Mouse (Mus musculus): Measurements from ENCODE around the gene Chga. TPM values are rescaled to one million over a fixed set of nuclear protein-coding genes. Genes with fewer than 3 reads are reported as not detected.

The Chga gene
- polyA plus RNA-seq, 1 experiment from 2014 or later, result 23.5 TPM

- 71% methylated on average over 6 of the region's 6 CpGs for WGBS
- ATAC-seq (ENCODE audit: low FRiP score), result no peak
Measured at GRCm38 (mm10) chr12:102600345-102600744, 45.6 kb downstream of the Chga start.

GRCm38 (mm10) chr12:102601847-102602246, 47.1 kb downstream of the Chga start:
- 34% methylated on average over 8 of the region's 8 CpGs for WGBS
- DNase-seq (ENCODE audit: low spot score, missing footprints) (no peak), ATAC-seq (ENCODE audit: low FRiP score) (0 out of 2 replicates have a peak, but pooled peaks have one; percentile 18)
- no peak overlapping the region for H3K4me2 ChIP-seq
- no peaks in the 10 kb centered on the region for H3K9me3 ChIP-seq (ENCODE audit: control insufficient read depth, low read length)
- H3K27me3 ChIP-seq (ENCODE audit: control insufficient read depth, insufficient read depth, low read length), result no peaks in the 10 kb centered on the region
- no peaks in the 10 kb centered on the region for H3K36me3 ChIP-seq (ENCODE audit: control insufficient read depth, insufficient read depth, low read length)
- H3K9ac ChIP-seq (ENCODE audit: low read length), result no peak overlapping the region
- no peak overlapping the region for H3K4me3 ChIP-seq (ENCODE audit: low read depth, low read length)
- no peak overlapping the region for H3K27ac ChIP-seq (ENCODE audit: low read depth, low read length)
- H3K4me1 ChIP-seq (ENCODE audit: control insufficient read depth, insufficient read depth, low read length), result 0 out of 2 replicates have a peak, but pooled peaks cover 7% of the 10 kb centered on the region

More at GRCm38 (mm10) chr12:102600345-102600744, 45.6 kb downstream of the Chga start:
- H3K27ac ChIP-seq (ENCODE audit: low read depth, low read length), result no peak overlapping the region
- H3K9ac ChIP-seq (ENCODE audit: low read length), result no peak overlapping the region
- no peaks in the 10 kb centered on the region for H3K36me3 ChIP-seq (ENCODE audit: control insufficient read depth, insufficient read depth, low read length)
- H3K4me2 ChIP-seq, result no peak overlapping the region
- no peaks in the 10 kb centered on the region for H3K9me3 ChIP-seq (ENCODE audit: control insufficient read depth, low read length)
- 0 out of 2 replicates have a peak, but pooled peaks cover 7% of the 10 kb centered on the region for H3K4me1 ChIP-seq (ENCODE audit: control insufficient read depth, insufficient read depth, low read length)
- H3K27me3 ChIP-seq (ENCODE audit: control insufficient read depth, insufficient read depth, low read length), result no peaks in the 10 kb centered on the region
- DNase-seq (ENCODE audit: low spot score, missing footprints), result no peak
- no peak overlapping the region for H3K4me3 ChIP-seq (ENCODE audit: low read depth, low read length)

DNA sequence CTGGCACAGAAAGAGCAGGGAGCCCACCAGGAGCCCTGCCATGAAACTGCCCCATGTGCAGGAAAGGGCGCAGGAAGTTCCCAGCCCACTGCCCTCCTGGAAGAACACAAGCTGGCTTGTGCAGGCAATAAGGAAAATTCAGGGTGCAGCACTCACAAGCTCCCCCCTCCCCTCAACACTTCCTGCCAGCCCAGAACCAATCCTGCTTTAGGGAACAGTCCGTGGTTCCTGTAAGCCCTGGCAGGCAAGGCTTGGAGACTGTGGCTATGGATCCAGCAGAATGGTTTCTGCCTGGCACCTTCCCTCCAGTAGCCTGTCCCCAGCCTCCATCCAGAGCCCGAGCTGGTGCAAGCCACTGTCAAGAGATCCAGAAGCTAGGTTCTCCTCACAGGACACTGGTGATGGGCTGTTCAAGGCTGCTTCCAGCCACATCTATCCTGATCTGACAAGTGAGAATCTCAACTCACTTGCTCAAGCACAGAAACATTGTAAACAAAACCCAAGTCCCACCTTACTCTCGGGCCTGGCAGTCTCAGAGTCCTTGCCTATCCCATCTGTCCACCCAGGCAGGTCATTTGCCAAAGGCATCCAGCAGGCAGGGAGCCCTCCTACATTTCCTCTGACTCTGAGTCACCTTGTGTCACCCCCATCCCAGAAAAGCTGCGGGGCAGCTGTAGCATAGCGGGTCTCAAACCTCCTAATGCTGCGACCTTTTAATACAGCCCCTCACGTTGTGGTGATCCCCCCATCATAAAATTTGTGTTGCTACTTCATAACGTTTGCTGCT, 47.7 kb downstream of the Chga start:
- no peak overlapping the region for H3K9ac ChIP-seq (ENCODE audit: low read length)
- H3K27me3 ChIP-seq (ENCODE audit: control insufficient read depth, insufficient read depth, low read length), result no peaks in the 10 kb centered on the region
- no peak overlapping the region for H3K27ac ChIP-seq (ENCODE audit: low read depth, low read length)
- no peaks in the 10 kb centered on the region for H3K36me3 ChIP-seq (ENCODE audit: control insufficient read depth, insufficient read depth, low read length)
- no peak overlapping the region for H3K4me3 ChIP-seq (ENCODE audit: low read depth, low read length)
- no peak for DNase-seq (ENCODE audit: low spot score, missing footprints)
- H3K4me2 ChIP-seq, result no peak overlapping the region
- WGBS, result 79% methylated on average over 9 of the region's 9 CpGs
- H3K4me1 ChIP-seq (ENCODE audit: control insufficient read depth, insufficient read depth, low read length), result 0 out of 2 replicates have a peak, but pooled peaks cover 7% of the 10 kb centered on the region
- no peak for ATAC-seq (ENCODE audit: low FRiP score)
- H3K9me3 ChIP-seq (ENCODE audit: control insufficient read depth, low read length), result no peaks in the 10 kb centered on the region

DNA sequence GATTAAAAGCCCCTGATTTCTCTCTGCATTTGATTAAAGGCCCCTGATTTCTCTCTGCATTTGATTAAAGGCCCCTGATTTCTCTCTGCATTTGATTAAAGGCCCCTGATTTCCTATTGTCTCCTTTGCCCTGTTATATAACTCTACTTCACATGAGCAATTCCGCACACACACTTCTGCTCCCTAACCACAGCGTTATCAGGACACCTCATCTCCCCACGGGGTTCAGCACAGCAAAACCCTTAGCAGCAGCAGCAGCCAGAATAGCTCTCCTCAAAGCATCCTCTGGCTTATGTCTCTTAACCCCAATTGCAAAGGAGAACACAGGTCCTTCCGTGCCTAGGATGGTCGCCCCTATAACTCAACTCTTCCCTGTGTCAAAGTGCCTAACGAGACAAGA, 50.8 kb downstream of the Chga start:
- Histone ChIP-seq H3K9ac (ENCODE audit: low read length) (no peak overlapping the region), H3K27ac (ENCODE audit: low read depth, low read length) (no peak overlapping the region), H3K9me3 (ENCODE audit: control insufficient read depth, low read length) (no peaks in the 10 kb centered on the region), H3K4me2 (no peak overlapping the region), H3K4me1 (ENCODE audit: control insufficient read depth, insufficient read depth, low read length) (0 out of 2 replicates have a peak, but pooled peaks cover 7% of the 10 kb centered on the region), H3K4me3 (ENCODE audit: low read depth, low read length) (no peak overlapping the region), H3K36me3 (ENCODE audit: control insufficient read depth, insufficient read depth, low read length) (no peaks in the 10 kb centered on the region), H3K27me3 (ENCODE audit: control insufficient read depth, insufficient read depth, low read length) (no peaks in the 10 kb centered on the region)
- 92% methylated on average over 6 of the region's 6 CpGs for WGBS
- ATAC-seq (ENCODE audit: low FRiP score), result no peak
- DNase-seq (ENCODE audit: low spot score, missing footprints), result no peak

DNA sequence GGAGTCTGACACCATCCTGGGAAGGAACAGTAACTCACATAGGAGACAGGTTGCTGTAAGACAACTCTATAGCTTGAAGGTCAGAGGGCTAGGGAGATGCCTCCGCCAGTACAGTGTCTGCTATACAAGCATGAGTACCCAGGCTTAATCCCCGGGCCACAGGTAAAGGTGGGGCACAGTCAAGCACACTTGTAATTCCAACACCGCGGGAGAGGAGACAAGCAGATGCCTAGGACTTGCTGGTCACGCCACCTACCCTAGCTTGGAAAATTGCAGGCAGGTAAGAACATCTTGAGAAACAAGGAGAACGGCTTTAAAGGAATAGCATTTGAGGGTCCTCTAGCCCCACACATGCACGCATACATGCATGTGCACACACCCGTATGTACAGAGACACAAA, 52.3 kb downstream of the Chga start:
- DNase-seq (ENCODE audit: low spot score, missing footprints), result no peak
- no peaks in the 10 kb centered on the region for H3K9me3 ChIP-seq (ENCODE audit: control insufficient read depth, low read length)
- 94% methylated on average over 8 of the region's 8 CpGs for WGBS
- H3K4me1 ChIP-seq (ENCODE audit: control insufficient read depth, insufficient read depth, low read length), result no peaks in the 10 kb centered on the region
- no peak overlapping the region for H3K27ac ChIP-seq (ENCODE audit: low read depth, low read length)
- H3K4me2 ChIP-seq, result no peak overlapping the region
- no peaks in the 10 kb centered on the region for H3K27me3 ChIP-seq (ENCODE audit: control insufficient read depth, insufficient read depth, low read length)
- no peaks in the 10 kb centered on the region for H3K36me3 ChIP-seq (ENCODE audit: control insufficient read depth, insufficient read depth, low read length)
- no peak for ATAC-seq (ENCODE audit: low FRiP score)
- H3K4me3 ChIP-seq (ENCODE audit: low read depth, low read length), result no peak overlapping the region
- H3K9ac ChIP-seq (ENCODE audit: low read length), result no peak overlapping the region

GRCm38 (mm10) chr12:102607808-102608517, 53.2 kb downstream of the Chga start:
- H3K4me1 ChIP-seq (ENCODE audit: control insufficient read depth, insufficient read depth, low read length), result peaks cover 6% of the 10 kb centered on the region; the same call in 1 of the 2 replicates
- no peak overlapping the region for H3K4me3 ChIP-seq (ENCODE audit: low read depth, low read length)
- no peak overlapping the region for H3K4me2 ChIP-seq
- WGBS, result 84% methylated on average over 11 of the region's 11 CpGs
- H3K27me3 ChIP-seq (ENCODE audit: control insufficient read depth, insufficient read depth, low read length), result no peaks in the 10 kb centered on the region
- no peak for DNase-seq (ENCODE audit: low spot score, missing footprints)
- H3K9me3 ChIP-seq (ENCODE audit: control insufficient read depth, low read length), result no peaks in the 10 kb centered on the region
- no peak overlapping the region for H3K9ac ChIP-seq (ENCODE audit: low read length)
- no peak for ATAC-seq (ENCODE audit: low FRiP score)
- H3K36me3 ChIP-seq (ENCODE audit: control insufficient read depth, insufficient read depth, low read length), result no peaks in the 10 kb centered on the region
- H3K27ac ChIP-seq (ENCODE audit: low read depth, low read length), result no peak overlapping the region

GRCm38 (mm10) chr12:102610927-102611326, 56.2 kb downstream of the Chga start:
- H3K9ac ChIP-seq (ENCODE audit: low read length), result no peak overlapping the region
- peaks cover 6% of the 10 kb centered on the region; the same call in 1 of the 2 replicates for H3K4me1 ChIP-seq (ENCODE audit: control insufficient read depth, insufficient read depth, low read length)
- 93% methylated on average over 8 of the region's 8 CpGs for WGBS
- H3K4me3 ChIP-seq (ENCODE audit: low read depth, low read length), result no peak overlapping the region
- H3K4me2 ChIP-seq, result no peak overlapping the region
- DNase-seq (ENCODE audit: low spot score, missing footprints), result no peak
- H3K27ac ChIP-seq (ENCODE audit: low read depth, low read length), result no peak overlapping the region
- H3K27me3 ChIP-seq (ENCODE audit: control insufficient read depth, insufficient read depth, low read length), result no peaks in the 10 kb centered on the region
- no peaks in the 10 kb centered on the region for H3K9me3 ChIP-seq (ENCODE audit: control insufficient read depth, low read length)
- H3K36me3 ChIP-seq (ENCODE audit: control insufficient read depth, insufficient read depth, low read length), result no peaks in the 10 kb centered on the region
- no peak for ATAC-seq (ENCODE audit: low FRiP score)

- Histone ChIP-seq H3K4me2 (no peak overlapping the region), H3K4me3 (ENCODE audit: low read depth, low read length) (no peak overlapping the region), H3K36me3 (ENCODE audit: control insufficient read depth, insufficient read depth, low read length) (no peaks in the 10 kb centered on the region), H3K9me3 (ENCODE audit: control insufficient read depth, low read length) (no peaks in the 10 kb centered on the region), H3K27me3 (ENCODE audit: control insufficient read depth, insufficient read depth, low read length) (no peaks in the 10 kb centered on the region), H3K9ac (ENCODE audit: low read length) (no peak overlapping the region), H3K27ac (ENCODE audit: low read depth, low read length) (no peak overlapping the region), H3K4me1 (ENCODE audit: control insufficient read depth, insufficient read depth, low read length) (peaks cover 6% of the 10 kb centered on the region; the same call in 1 of the 2 replicates)
- WGBS, result 96% methylated on average over 1 of the region's 1 CpGs
- peak; percentile 64; the same call in 1 of the 2 replicates for ATAC-seq (ENCODE audit: low FRiP score)
- no peak for DNase-seq (ENCODE audit: low spot score, missing footprints)
Measured at GRCm38 (mm10) chr12:102612431-102612830, 57.7 kb downstream of the Chga start.

DNA sequence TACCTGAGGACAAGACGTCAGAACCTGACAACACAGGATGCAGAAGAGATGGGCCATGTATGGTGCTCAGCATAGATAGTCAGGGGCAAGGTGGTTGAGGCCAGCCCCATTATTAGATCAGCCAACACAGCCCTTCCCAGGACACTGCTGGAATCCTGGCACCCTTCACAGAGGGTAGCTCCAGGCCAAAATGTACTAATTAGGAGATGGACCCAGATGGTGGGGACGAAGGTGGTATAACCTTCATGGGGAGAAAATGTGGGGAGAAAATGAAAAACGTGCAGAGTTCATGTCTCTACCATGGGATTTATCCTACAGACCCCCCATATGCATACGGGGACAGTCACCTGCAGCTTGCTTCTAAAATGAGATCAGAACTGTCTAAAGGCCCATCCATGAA, 58.6 kb downstream of the Chga start:
- no peak for ATAC-seq (ENCODE audit: low FRiP score)
- no peak overlapping the region for H3K4me3 ChIP-seq (ENCODE audit: low read depth, low read length)
- DNase-seq (ENCODE audit: low spot score, missing footprints), result no peak
- H3K4me2 ChIP-seq, result no peak overlapping the region
- H3K27ac ChIP-seq (ENCODE audit: low read depth, low read length), result no peak overlapping the region
- H3K4me1 ChIP-seq (ENCODE audit: control insufficient read depth, insufficient read depth, low read length), result peaks cover 6% of the 10 kb centered on the region; the same call in 1 of the 2 replicates
- no peaks in the 10 kb centered on the region for H3K9me3 ChIP-seq (ENCODE audit: control insufficient read depth, low read length)
- WGBS, result 92% methylated on average over 4 of the region's 4 CpGs
- no peak overlapping the region for H3K9ac ChIP-seq (ENCODE audit: low read length)
- H3K36me3 ChIP-seq (ENCODE audit: control insufficient read depth, insufficient read depth, low read length), result no peaks in the 10 kb centered on the region
- no peaks in the 10 kb centered on the region for H3K27me3 ChIP-seq (ENCODE audit: control insufficient read depth, insufficient read depth, low read length)
